Mouse (Mus musculus) heart, postnatal 0 days (tissue): ENCODE measurements around the gene Rps27. TPM values are rescaled to one million over a fixed set of nuclear protein-coding genes. Genes with fewer than 3 reads are reported as not detected.

Source experiments
- ATAC-seq: fragments of 200-750 bp; cut with Nextera tagmentation; 2 replicates; pipeline ENCODE4 v1.8.0; 2017; ENCODE audit warnings: low read depth, moderate number of reproducible peaks, moderate library complexity; ENCODE audit not compliant: insufficient read depth
- DNase-seq: peaks from one replicate; pipeline ENCODE4 v3.0.0-alpha.2; 2016; ENCODE audit warnings: low spot score
- H3K27ac ChIP-seq: fragments of 300-500 bp; sonication (generic); 2 replicates; pipeline ENCODE4 v1.5.1; 2014; ENCODE audit warnings: low read depth, mild to moderate bottlenecking
- H3K27me3 ChIP-seq: fragments of 300-500 bp; sonication (generic); 2 replicates; pipeline ENCODE4 v1.6.1; 2014; ENCODE audit warnings: low read length, mixed read lengths; ENCODE audit not compliant: control insufficient read depth, insufficient read depth
- H3K36me3 ChIP-seq: fragments of 300-500 bp; sonication (generic); replicated peaks from 2 replicates; pipeline ENCODE4 v1.6.1; 2014; ENCODE audit warnings: low read length, mixed read lengths; ENCODE audit not compliant: control insufficient read depth, insufficient read depth
- H3K4me1 ChIP-seq: fragments of 300-500 bp; sonication (generic); 2 replicates; pipeline ENCODE4 v1.6.1; 2014; ENCODE audit warnings: antibody characterized with exemption; ENCODE audit not compliant: control insufficient read depth, insufficient read depth
- H3K4me2 ChIP-seq: fragments of 300-500 bp; sonication (generic); 2 replicates; pipeline ENCODE4 v1.6.1; 2014; ENCODE audit warnings: low read depth, mild to moderate bottlenecking, low read length, moderate library complexity
- H3K4me3 ChIP-seq: fragments of 300-500 bp; sonication (generic); 2 replicates; pipeline ENCODE4 v1.5.1; 2014; ENCODE audit warnings: low read depth, low read length
- H3K9ac ChIP-seq: fragments of 300-500 bp; sonication (generic); replicated peaks from 2 replicates; pipeline ENCODE4 v1.6.1; 2014; ENCODE audit warnings: low read depth, low read length, mixed read lengths
- H3K9me3 ChIP-seq: fragments of 300-500 bp; sonication (generic); replicated peaks from 2 replicates; pipeline ENCODE4 v1.6.1; 2016; ENCODE audit warnings: low read length; ENCODE audit not compliant: control insufficient read depth
- CTCF ChIP-seq: IDR thresholded peaks from 2 replicates; pipeline ENCODE4 v1.5.1; 2016; ENCODE audit warnings: antibody characterized with exemption, control low read depth, low read depth
- EP300 ChIP-seq: IDR thresholded peaks from 2 replicates; pipeline ENCODE4 v1.6.1; 2016; ENCODE audit warnings: antibody characterized with exemption, low read depth
- WGBS: fragments of 180-500 bp; shearing (Covaris S2); extraction: QIAGEN DNeasy Blood & Tissue Kit; methylation state at CpG from one replicate; pipeline ENCODE4 v1.1.7; 2014; 5-methylcytosine and 5-hydroxymethylcytosine counted together
- polyA plus RNA-seq: library from polyadenylated mRNA; unstranded; fragments of >200 nt; fragmentation: Nextera tagmentation; extraction: Ambion mirVana; gene quantifications from 2 replicates; pipeline ENCODE4 v1.2.1, GENCODE M21; 2015
- total RNA-seq: library from RNA; depleted of rRNA; stranded (reverse); fragments of >200 nt; gene quantifications from 2 replicates; pipeline ENCODE4 v1.2.3, GENCODE M21; 2014; ENCODE audit warnings: low replicate concordance

Gene Rps27
- total and polyA plus RNA-seq, 2 experiments from 2014 or later = 908 to 3,347 TPM

- TF ChIP-seq EP300 (no peak), CTCF (no peak)
These were observed 10.9 kb upstream of the Rps27 start for GRCm38 (mm10) chr3:90224331-90224730.

GRCm38 (mm10) chr3:90222941-90223340 is 9.5 kb upstream of the Rps27 start:
- TF ChIP-seq EP300 = no peak
- no peak for TF ChIP-seq CTCF
- H3K9ac ChIP-seq = no peak overlapping the region
- DNase-seq (no peak), ATAC-seq (no peak)
- H3K4me1 ChIP-seq = 0 out of 2 replicates have a peak, but pooled peaks cover 4% of the 10 kb centered on the region
- no peaks in the 10 kb centered on the region for H3K9me3 ChIP-seq
- H3K4me3 ChIP-seq = no peak overlapping the region
- peaks cover 13% of the 10 kb centered on the region; the same call in 1 of the 2 replicates for H3K36me3 ChIP-seq
- 49% methylated on average over 3 of the region's 3 CpGs for WGBS
- H3K4me2 ChIP-seq = no peak overlapping the region
- H3K27ac ChIP-seq = no peak overlapping the region
- H3K27me3 ChIP-seq = no peaks in the 10 kb centered on the region

More at GRCm38 (mm10) chr3:90224331-90224730, 10.9 kb upstream of the Rps27 start:
- H3K27ac ChIP-seq = no peak overlapping the region
- no peak for ATAC-seq
- H3K4me3 ChIP-seq = no peak overlapping the region
- no peak overlapping the region for H3K9ac ChIP-seq
- WGBS = 73% methylated on average over 10 of the region's 10 CpGs
- H3K9me3 ChIP-seq = no peaks in the 10 kb centered on the region
- no peak for DNase-seq
- H3K4me2 ChIP-seq = no peak overlapping the region
- H3K36me3 ChIP-seq = peaks cover 13% of the 10 kb centered on the region; the same call in 1 of the 2 replicates
- H3K27me3 ChIP-seq = no peaks in the 10 kb centered on the region
- 0 out of 2 replicates have a peak, but pooled peaks cover 4% of the 10 kb centered on the region for H3K4me1 ChIP-seq

- no peak for ATAC-seq
- Histone ChIP-seq H3K4me1 (0 out of 2 replicates have a peak, but pooled peaks cover 4% of the 10 kb centered on the region), H3K4me3 (no peak overlapping the region), H3K4me2 (no peak overlapping the region), H3K36me3 (peaks cover 13% of the 10 kb centered on the region; the same call in 1 of the 2 replicates), H3K27ac (no peak overlapping the region), H3K27me3 (no peaks in the 10 kb centered on the region), H3K9ac (no peak overlapping the region), H3K9me3 (no peaks in the 10 kb centered on the region)
- no peak for DNase-seq
- TF ChIP-seq EP300 = no peak
- TF ChIP-seq CTCF = no peak
- 83% methylated on average over 4 of the region's 4 CpGs for WGBS
These were observed 9.0 kb upstream of the Rps27 start for GRCm38 (mm10) chr3:90222455-90222854.

- no peak for ATAC-seq
- no peaks in the 10 kb centered on the region for H3K9me3 ChIP-seq
- H3K27ac ChIP-seq = peak overlapping the region; percentile 81
- H3K4me3 ChIP-seq = peak overlapping the region; percentile 62
- 0 out of 2 replicates have a peak, but pooled peaks cover 4% of the 10 kb centered on the region for H3K4me1 ChIP-seq
- H3K27me3 ChIP-seq = no peaks in the 10 kb centered on the region
- no peak for TF ChIP-seq CTCF
- 16% methylated on average over 5 of the region's 5 CpGs for WGBS
- H3K36me3 ChIP-seq = peaks cover 13% of the 10 kb centered on the region; the same call in 1 of the 2 replicates
- H3K9ac ChIP-seq = peak overlapping the region; percentile 77
- DNase-seq = no peak
- H3K4me2 ChIP-seq = peak overlapping the region; percentile 82
These were observed 7.7 kb upstream of the Rps27 start for GRCm38 (mm10) chr3:90221123-90221522.

GRCm38 (mm10) chr3:90220531-90220951 is 7.1 kb upstream of the Rps27 start:
- peak overlapping the region; percentile 81 for H3K27ac ChIP-seq
- peak overlapping the region; percentile 62 for H3K4me3 ChIP-seq
- peak; percentile 90 for ATAC-seq
- 0% methylated on average over 18 of the region's 20 CpGs for WGBS
- no peaks in the 10 kb centered on the region for H3K9me3 ChIP-seq
- peaks cover 12% of the 10 kb centered on the region; the same call in 1 of the 2 replicates for H3K36me3 ChIP-seq
- TF ChIP-seq CTCF = no peak
- peak overlapping the region; percentile 77 for H3K9ac ChIP-seq
- H3K4me1 ChIP-seq = 0 out of 2 replicates have a peak, but pooled peaks cover 4% of the 10 kb centered on the region
- peak overlapping the region; percentile 82 for H3K4me2 ChIP-seq
- DNase-seq = peak; percentile 79
- H3K27me3 ChIP-seq = no peaks in the 10 kb centered on the region

- peak; percentile 44 for ATAC-seq
- 17% methylated on average over 6 of the region's 6 CpGs for WGBS
These were observed 6.6 kb upstream of the Rps27 start for GRCm38 (mm10) chr3:90220088-90220487.

More at GRCm38 (mm10) chr3:90220088-90220487, 6.6 kb upstream of the Rps27 start:
- Histone ChIP-seq H3K27ac (peak overlapping the region; percentile 81), H3K4me3 (peak overlapping the region; percentile 62), H3K9me3 (no peaks in the 10 kb centered on the region), H3K27me3 (no peaks in the 10 kb centered on the region), H3K36me3 (peaks cover 8% of the 10 kb centered on the region; the same call in 1 of the 2 replicates), H3K9ac (peak overlapping the region; percentile 77), H3K4me2 (peak overlapping the region; percentile 82), H3K4me1 (0 out of 2 replicates have a peak, but pooled peaks cover 4% of the 10 kb centered on the region)
- peak; percentile 55 for DNase-seq
- TF ChIP-seq CTCF = peak; percentile 68
- no peak for TF ChIP-seq EP300
